Mouse (Mus musculus) midbrain, embryonic 10.5 days (tissue): ENCODE data around the gene Atp7b. TPM values are rescaled to one million over a fixed set of nuclear protein-coding genes. Genes with fewer than 3 reads are reported as not detected.

Experiments
- DNase-seq: peaks from one replicate; pipeline ENCODE4 v3.0.0-alpha.2; 2017; ENCODE audit warnings: low spot score
- H3K27ac ChIP-seq: fragments of 300-500 bp; sonication (generic); replicated peaks from 2 replicates; pipeline ENCODE4 v1.5.1; 2016; ENCODE audit warnings: mild to moderate bottlenecking
- H3K27me3 ChIP-seq: fragments of 300-500 bp; sonication (generic); 2 replicates; pipeline ENCODE4 v1.6.1; 2016; ENCODE audit warnings: low read depth, mild to moderate bottlenecking; ENCODE audit not compliant: poor library complexity, severe bottlenecking
- H3K36me3 ChIP-seq: fragments of 300-500 bp; sonication (generic); 2 replicates; pipeline ENCODE4 v1.6.1; 2016; ENCODE audit warnings: mild to moderate bottlenecking, moderate library complexity
- H3K4me1 ChIP-seq: fragments of 300-500 bp; sonication (generic); 2 replicates; pipeline ENCODE4 v1.6.1; 2016
- H3K4me3 ChIP-seq: fragments of 300-500 bp; sonication (generic); 2 replicates; pipeline ENCODE4 v1.5.1; 2016; ENCODE audit warnings: mild to moderate bottlenecking, moderate library complexity
- H3K9me3 ChIP-seq: fragments of 300-500 bp; sonication (generic); replicated peaks from 2 replicates; pipeline ENCODE4 v1.6.1; 2016; ENCODE audit warnings: mild to moderate bottlenecking
- WGBS: fragments of 180-500 bp; shearing (Covaris S2); methylation state at CpG from one replicate; pipeline ENCODE4 v1.1.7; 2016; 5-methylcytosine and 5-hydroxymethylcytosine counted together
- polyA plus RNA-seq: library from polyadenylated mRNA; unstranded; fragments of >200 nt; fragmentation: Nextera tagmentation; extraction: Ambion mirVana; gene quantifications from 2 replicates; pipeline ENCODE4 v1.2.1, GENCODE M21; 2016

The Atp7b gene
- 2.4 and 2.6 TPM in 2 replicates for polyA plus RNA-seq

- WGBS: under 1% methylated on average over 43 of the region's 46 CpGs
- no peaks in the 10 kb centered on the region for H3K9me3 ChIP-seq
- peaks cover 31% of the 10 kb centered on the region for H3K36me3 ChIP-seq
- peak within 1 kb of the TSS; percentile 73 for H3K4me3 ChIP-seq
- peaks cover 16% of the 10 kb centered on the region for H3K4me1 ChIP-seq
- DNase-seq: no peak
- peak within 1 kb of the TSS; percentile 88 for H3K27ac ChIP-seq
- H3K27me3 ChIP-seq: peaks cover 15% of the 10 kb centered on the region
Measured at GRCm38 (mm10) chr8:22059821-22060445, at the start of gene Atp7b. Gene Atp7b (minus strand): TSS chr8:22060305.

- no peaks in the 10 kb centered on the region for H3K4me1 ChIP-seq
- no peaks in the 10 kb centered on the region for H3K9me3 ChIP-seq
- DNase-seq: no peak
- no peak overlapping the region for H3K4me3 ChIP-seq
- no peak overlapping the region for H3K27ac ChIP-seq
- no peaks in the 10 kb centered on the region for H3K36me3 ChIP-seq
- WGBS: 80% methylated on average over 4 of the region's 4 CpGs
- no peaks in the 10 kb centered on the region for H3K27me3 ChIP-seq
Measured at GRCm38 (mm10) chr8:22107020-22107419, 46.9 kb upstream of the Atp7b start.

GRCm38 (mm10) chr8:22091568-22091967 is 31.5 kb upstream of the Atp7b start:
- whole genome bisulfite sequencing: 58% methylated on average over 8 of the region's 8 CpGs
- no peaks in the 10 kb centered on the region for H3K36me3 ChIP-seq
- H3K27me3 ChIP-seq: no peaks in the 10 kb centered on the region
- no peak overlapping the region for H3K27ac ChIP-seq
- H3K9me3 ChIP-seq: no peaks in the 10 kb centered on the region
- no peak for DNase-seq
- no peak overlapping the region for H3K4me3 ChIP-seq
- no peaks in the 10 kb centered on the region for H3K4me1 ChIP-seq

DNA sequence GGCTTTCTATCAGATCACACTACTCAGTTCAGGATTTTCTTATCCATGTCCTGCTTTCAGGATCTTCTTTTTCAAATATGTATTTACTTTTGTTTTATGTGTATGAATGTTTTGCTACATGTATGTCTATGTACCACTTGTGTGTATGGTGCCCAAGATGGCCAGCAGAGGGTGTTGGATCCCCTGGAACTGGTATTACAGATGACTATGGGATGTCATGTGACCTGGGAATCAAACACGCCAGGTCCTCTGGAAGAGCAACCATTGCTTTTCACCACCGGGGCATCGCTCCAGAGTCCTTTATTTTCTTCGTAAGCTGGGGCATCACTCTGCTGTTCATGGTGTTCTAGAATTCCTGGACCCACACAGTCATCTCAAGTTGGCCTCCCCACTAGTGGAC is 29.1 kb upstream of the Atp7b start:
- Histone ChIP-seq H3K36me3 (no peaks in the 10 kb centered on the region), H3K4me1 (no peaks in the 10 kb centered on the region), H3K27me3 (no peaks in the 10 kb centered on the region), H3K9me3 (no peaks in the 10 kb centered on the region), H3K4me3 (no peak overlapping the region), H3K27ac (no peak overlapping the region)
- DNase-seq: no peak
- WGBS: 94% methylated on average over 4 of the region's 4 CpGs

GRCm38 (mm10) chr8:22079313-22080007 is 19.4 kb upstream of the Atp7b start:
- Histone ChIP-seq H3K4me1 (no peaks in the 10 kb centered on the region), H3K4me3 (no peak overlapping the region), H3K36me3 (no peaks in the 10 kb centered on the region), H3K27ac (no peak overlapping the region), H3K9me3 (no peaks in the 10 kb centered on the region), H3K27me3 (no peaks in the 10 kb centered on the region)
- WGBS: 84% methylated on average over 9 of the region's 9 CpGs
- DNase-seq: no peak

DNA sequence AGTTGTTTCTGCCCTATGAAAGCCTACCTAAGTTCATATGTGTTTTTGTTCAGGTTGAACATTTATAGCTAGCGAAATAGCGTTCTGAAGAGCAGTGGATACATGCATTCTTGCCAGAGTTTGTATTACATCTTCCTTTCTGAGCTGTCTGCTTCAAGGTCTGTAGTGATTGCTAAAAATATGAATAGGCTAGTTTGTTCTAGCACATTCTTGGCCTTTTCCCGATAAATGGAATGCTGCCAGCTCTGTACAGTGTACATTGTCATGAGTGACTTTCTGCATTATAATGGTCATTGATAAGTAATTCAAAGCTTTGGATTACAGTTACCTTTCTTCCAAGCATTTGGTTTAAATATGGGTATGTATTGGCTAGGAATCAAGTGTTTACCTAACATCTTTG is 1.0 kb upstream of the Atp7b start:
- Histone ChIP-seq H3K36me3 (peaks cover 43% of the 10 kb centered on the region), H3K4me3 (peak overlapping the region; percentile 73), H3K27me3 (peaks cover 15% of the 10 kb centered on the region), H3K27ac (peak overlapping the region; percentile 88; the same call in 1 of the 2 replicates), H3K9me3 (0 out of 2 replicates have a peak, but pooled peaks cover 4% of the 10 kb centered on the region), H3K4me1 (peaks cover 16% of the 10 kb centered on the region)
- 9% methylated on average over 3 of the region's 3 CpGs for WGBS
- DNase-seq: no peak

DNA sequence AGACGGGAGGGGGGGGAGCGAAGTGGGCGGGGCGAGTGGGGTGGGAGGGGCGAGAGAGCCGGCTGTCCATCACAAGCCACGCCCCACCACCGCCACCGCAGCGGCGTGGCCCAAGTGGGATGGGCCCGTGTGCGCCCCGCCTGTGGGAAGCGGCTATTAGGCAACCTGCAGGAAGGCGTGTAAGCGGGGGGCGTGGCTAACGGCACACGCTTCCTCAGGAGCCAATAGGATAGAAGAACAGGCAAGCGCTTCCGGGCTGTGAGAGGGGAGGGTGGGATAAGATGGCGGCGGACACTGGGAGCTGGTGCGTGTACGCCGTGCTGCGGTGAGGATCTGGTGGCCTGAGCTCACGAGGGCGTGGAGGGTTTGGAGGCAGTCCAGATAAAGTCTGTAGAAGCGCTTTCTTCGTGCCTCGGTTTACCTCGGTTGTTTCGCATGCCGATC is 363 bp upstream of the Atp7b start, which contains the start of gene Alg11:
Alg11 (plus strand) TSS at position 276 of the 444 bp plus-strand sequence.
- Histone ChIP-seq H3K27ac (peak within 1 kb of the TSS; percentile 88), H3K36me3 (peaks cover 36% of the 10 kb centered on the region), H3K9me3 (no peaks in the 10 kb centered on the region), H3K4me1 (peaks cover 16% of the 10 kb centered on the region), H3K27me3 (peaks cover 15% of the 10 kb centered on the region), H3K4me3 (peak within 1 kb of the TSS; percentile 73)
- DNase-seq: peak; percentile 97
- 0% methylated on average over 35 of the region's 36 CpGs for WGBS

- DNase-seq: no peak
- Histone ChIP-seq H3K4me3 (peak overlapping the region; percentile 73), H3K9me3 (no peaks in the 10 kb centered on the region), H3K27me3 (peaks cover 15% of the 10 kb centered on the region), H3K27ac (peak overlapping the region; percentile 88), H3K4me1 (peaks cover 16% of the 10 kb centered on the region), H3K36me3 (peaks cover 24% of the 10 kb centered on the region)
- WGBS: 37% methylated on average over 11 of the region's 11 CpGs
Measured at GRCm38 (mm10) chr8:22059153-22059738, 859 bp downstream of the Atp7b start.

DNA sequence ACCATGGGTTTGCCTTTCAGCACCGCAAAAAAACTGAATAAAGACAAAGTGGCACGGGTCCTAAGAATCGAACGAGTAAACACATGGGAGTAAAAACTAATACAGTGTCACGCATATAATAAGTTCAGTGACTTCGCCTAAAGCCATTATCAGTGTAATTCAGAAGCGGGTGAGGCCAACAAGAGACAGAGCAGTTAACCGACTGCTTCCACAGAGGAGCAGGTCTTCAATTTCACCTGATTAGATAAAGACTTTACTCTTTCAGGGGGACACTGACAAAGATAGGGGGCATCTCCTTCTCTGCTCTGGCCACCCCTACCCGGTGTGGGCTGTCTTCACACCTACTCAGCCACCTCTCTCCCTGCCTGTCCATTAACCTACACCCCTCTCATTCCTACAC is 1.7 kb downstream of the Atp7b start:
- peaks cover 15% of the 10 kb centered on the region for H3K27me3 ChIP-seq
- no peak overlapping the region for H3K27ac ChIP-seq
- H3K9me3 ChIP-seq: no peaks in the 10 kb centered on the region
- H3K4me3 ChIP-seq: no peak overlapping the region
- DNase-seq: no peak
- H3K4me1 ChIP-seq: peaks cover 16% of the 10 kb centered on the region
- peaks cover 15% of the 10 kb centered on the region for H3K36me3 ChIP-seq
- 82% methylated on average over 9 of the region's 9 CpGs for WGBS

DNA sequence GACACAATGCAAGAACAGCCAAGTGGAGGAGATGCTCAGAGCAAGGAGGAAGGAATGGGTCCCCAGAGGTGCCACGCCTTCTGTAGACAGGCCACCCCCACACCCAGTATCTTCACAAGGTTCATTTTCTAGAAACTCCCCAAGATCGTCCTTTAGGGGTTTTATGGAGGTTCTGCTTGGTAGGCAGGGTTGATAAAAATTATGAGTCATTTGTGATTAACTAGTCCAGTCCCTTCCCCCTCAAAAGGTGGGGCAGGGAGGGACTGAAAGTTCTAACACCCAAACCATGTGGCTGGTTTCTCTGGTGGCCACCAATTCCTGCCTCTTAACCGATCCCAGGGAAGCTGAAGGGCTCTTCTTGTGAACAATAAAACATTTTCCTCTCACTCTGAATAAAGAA is 3.3 kb downstream of the Atp7b start:
- Histone ChIP-seq H3K36me3 (peaks cover under 1% of the 10 kb centered on the region; the same call in 1 of the 2 replicates), H3K4me3 (no peak overlapping the region), H3K4me1 (peaks cover 16% of the 10 kb centered on the region), H3K9me3 (no peaks in the 10 kb centered on the region), H3K27me3 (peaks cover 15% of the 10 kb centered on the region), H3K27ac (no peak overlapping the region)
- no peak for DNase-seq
- 85% methylated on average over 3 of the region's 3 CpGs for WGBS

DNA sequence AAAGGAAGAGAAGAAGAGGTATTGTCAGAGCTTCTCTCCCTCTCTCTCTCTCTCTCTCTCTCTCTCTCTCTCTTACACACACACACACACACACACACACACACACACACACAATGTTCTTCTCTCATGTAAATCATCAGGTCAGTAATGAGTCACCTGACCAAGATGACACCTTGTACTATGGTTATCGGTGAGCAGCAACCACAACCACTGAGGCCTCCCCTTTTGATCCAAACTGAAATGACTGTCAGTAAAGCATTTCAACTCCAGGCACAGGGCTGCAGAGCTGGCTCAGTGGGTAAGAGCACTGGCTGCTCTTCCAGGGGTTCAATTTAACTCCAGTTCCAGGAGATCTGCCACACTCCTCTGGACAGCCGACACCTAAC is 4.6 kb downstream of the Atp7b start:
- no peaks in the 10 kb centered on the region for H3K36me3 ChIP-seq
- H3K4me1 ChIP-seq: peaks cover 11% of the 10 kb centered on the region; the same call in 1 of the 2 replicates
- no peak for DNase-seq
- H3K27ac ChIP-seq: no peak overlapping the region
- 88% methylated on average over 2 of the region's 2 CpGs for WGBS
- H3K4me3 ChIP-seq: no peak overlapping the region
- H3K9me3 ChIP-seq: no peaks in the 10 kb centered on the region
- H3K27me3 ChIP-seq: peaks cover 15% of the 10 kb centered on the region

DNA sequence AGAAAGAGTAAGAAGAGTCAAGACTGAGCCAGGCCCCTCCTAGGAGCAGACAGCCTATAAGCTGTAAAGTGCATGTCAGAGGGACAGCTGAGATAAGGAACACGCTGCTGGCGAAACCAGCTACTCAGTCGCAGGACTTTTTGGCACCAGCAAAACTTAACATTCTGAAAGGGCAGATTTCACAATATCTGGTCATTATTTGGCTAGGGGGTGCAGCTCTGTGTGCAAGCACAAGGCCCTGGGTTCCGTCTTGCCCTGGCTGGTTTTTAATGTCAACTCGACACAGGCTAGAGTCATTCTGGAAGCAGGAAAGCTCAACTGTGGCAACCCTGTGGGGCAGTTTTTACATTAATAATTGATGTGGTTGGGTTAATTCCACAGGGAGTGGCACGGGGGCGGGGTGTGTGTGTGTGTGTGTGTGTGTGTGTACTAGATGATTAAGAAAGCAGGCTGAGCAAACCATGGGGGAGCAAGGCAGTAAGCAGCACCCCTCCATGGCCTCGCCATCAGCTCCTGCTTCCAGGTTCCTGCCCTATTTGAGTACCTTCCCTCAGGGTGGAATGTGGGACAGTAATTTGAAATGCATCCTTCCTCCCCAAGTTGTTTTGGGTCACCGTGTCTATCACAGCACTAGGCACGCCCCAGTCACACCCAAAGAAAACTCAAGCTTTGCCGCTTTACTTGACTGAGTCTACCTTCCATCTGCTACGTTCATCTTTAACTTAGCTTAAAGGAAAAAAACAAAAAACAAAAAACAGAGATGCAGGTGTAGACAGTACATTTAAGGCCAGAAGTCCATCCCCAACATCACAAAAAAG is 5.2 kb downstream of the Atp7b start:
- H3K27ac ChIP-seq: no peak overlapping the region
- H3K27me3 ChIP-seq: peaks cover 15% of the 10 kb centered on the region
- peaks cover 11% of the 10 kb centered on the region; the same call in 1 of the 2 replicates for H3K4me1 ChIP-seq
- no peak for DNase-seq
- H3K9me3 ChIP-seq: no peaks in the 10 kb centered on the region
- WGBS: 85% methylated on average over 12 of the region's 12 CpGs
- no peaks in the 10 kb centered on the region for H3K36me3 ChIP-seq
- H3K4me3 ChIP-seq: no peak overlapping the region
